Mouse (Mus musculus): ENCODE results near the gene Timm23. TPM values are rescaled to one million over a fixed set of nuclear protein-coding genes. Genes with fewer than 3 reads are reported as not detected.
A peak's percentile ranks its signal among the peaks of the same experiment; 100 is the strongest.
"Not testable (repeated sequence)": the region's sequence is repeated elsewhere in the genome, so short reads cannot be mapped to it uniquely, and the experiment has no call there.

The Timm23 gene
- polyA plus RNA-seq (2015; fragmentation: Nextera tagmentation; extraction: Ambion mirVana) = 289 and 312 TPM in 2 replicates

GRCm38 (mm10) chr14:32201791-32202451, at the start of gene Timm23, which contains the start of gene Parg:
Gene Timm23, minus strand, starts transcription at chr14:32201898.
Gene Parg, plus strand, starts transcription at chr14:32201949.
- peak within 1 kb of the TSS; percentile 80 for H3K27ac ChIP-seq (replicated peaks)
- peaks cover 32% of the 10 kb centered on the region for H3K4me1 ChIP-seq
- peak; percentile 86 for ATAC-seq (ENCODE audit: extremely low read depth, insufficient number of reproducible peaks, low FRiP score, low TSS enrichment)
- H3K4me3 ChIP-seq = peak within 1 kb of the TSS; percentile 94
- H3K9ac ChIP-seq = peak within 1 kb of the TSS; percentile 97
- no peaks in the 10 kb centered on the region for H3K9me3 ChIP-seq
- peaks cover 30% of the 10 kb centered on the region for H3K36me3 ChIP-seq
- WGBS = under 1% methylated on average over 73 of the region's 77 CpGs
- H3K4me2 ChIP-seq = peak within 1 kb of the TSS; percentile 97
- H3K27me3 ChIP-seq (replicated peaks) = no peaks in the 10 kb centered on the region

DNA sequence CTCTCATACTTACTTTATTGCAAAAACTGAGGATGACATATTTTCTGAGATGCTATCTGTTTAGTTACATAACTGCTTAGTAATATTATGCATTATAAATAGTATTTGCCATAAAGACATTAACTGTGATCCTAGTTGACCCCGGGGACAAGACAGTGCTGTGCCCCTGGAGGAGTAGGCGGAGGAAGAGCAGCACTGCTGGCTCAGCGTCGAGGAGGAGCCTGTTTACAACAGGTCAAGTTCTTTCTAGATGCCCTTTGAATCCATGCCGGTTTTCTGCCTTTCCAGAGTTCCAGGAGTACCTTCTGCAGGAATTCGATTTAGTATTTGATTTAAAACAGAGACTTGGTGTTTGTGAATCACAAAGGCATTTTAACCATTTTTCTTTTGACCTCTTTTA, 47.9 kb upstream of the Timm23 start:
- Histone ChIP-seq H3K9me3 (no peaks in the 10 kb centered on the region), H3K4me1 (no peaks in the 10 kb centered on the region), H3K4me2 (no peak overlapping the region), H3K4me3 (no peak overlapping the region), H3K9ac (no peak overlapping the region), H3K36me3 (peaks cover 44% of the 10 kb centered on the region), H3K27ac (replicated peaks) (no peak overlapping the region), H3K27me3 (replicated peaks) (no peaks in the 10 kb centered on the region)
- WGBS = 84% methylated on average over 6 of the region's 6 CpGs
- no peak for ATAC-seq (ENCODE audit: extremely low read depth, insufficient number of reproducible peaks, low FRiP score, low TSS enrichment)

- Histone ChIP-seq H3K4me1 (no peaks in the 10 kb centered on the region), H3K27me3 (replicated peaks) (no peaks in the 10 kb centered on the region), H3K9me3 (no peaks in the 10 kb centered on the region), H3K36me3 (peaks cover 52% of the 10 kb centered on the region), H3K9ac (no peak overlapping the region), H3K27ac (replicated peaks) (no peak overlapping the region), H3K4me2 (no peak overlapping the region), H3K4me3 (no peak overlapping the region)
- ATAC-seq (ENCODE audit: extremely low read depth, insufficient number of reproducible peaks, low FRiP score, low TSS enrichment) = no peak
- 70% methylated on average over 2 of the region's 2 CpGs for WGBS
These were observed 44.3 kb upstream of the Timm23 start for GRCm38 (mm10) chr14:32246019-32246418.

GRCm38 (mm10) chr14:32242401-32242800, 40.7 kb upstream of the Timm23 start:
- Histone ChIP-seq H3K4me2 (no peak overlapping the region), H3K4me1 (no peaks in the 10 kb centered on the region), H3K27ac (replicated peaks) (no peak overlapping the region), H3K9ac (no peak overlapping the region), H3K36me3 (peaks cover 56% of the 10 kb centered on the region), H3K9me3 (no peaks in the 10 kb centered on the region), H3K4me3 (no peak overlapping the region), H3K27me3 (replicated peaks) (no peaks in the 10 kb centered on the region)
- WGBS = 77% methylated on average over 4 of the region's 4 CpGs
- ATAC-seq (ENCODE audit: extremely low read depth, insufficient number of reproducible peaks, low FRiP score, low TSS enrichment) = no peak

DNA sequence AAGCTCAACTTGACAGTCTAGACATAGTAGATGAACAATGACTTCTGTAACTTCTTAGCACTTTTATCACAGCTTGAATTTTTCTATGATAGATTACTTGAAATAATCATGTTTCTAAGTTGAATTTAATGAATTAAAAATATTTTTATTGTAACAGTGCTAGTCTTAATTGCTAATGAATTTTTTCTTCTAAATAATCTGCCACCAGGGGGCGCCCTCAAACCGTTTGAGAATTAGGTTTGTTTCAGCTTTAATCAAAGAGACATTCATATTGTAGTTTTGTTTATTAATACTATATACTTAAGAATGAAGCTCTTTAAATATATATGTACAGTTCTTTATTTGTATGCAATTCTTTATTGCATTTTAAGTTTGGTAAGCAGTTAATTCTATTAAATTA, 27.3 kb upstream of the Timm23 start:
- 0% methylated on average over 2 of the region's 2 CpGs for WGBS
- ATAC-seq (ENCODE audit: extremely low read depth, insufficient number of reproducible peaks, low FRiP score, low TSS enrichment) = no peak
- H3K4me2 ChIP-seq = no peak overlapping the region
- no peak overlapping the region for H3K27ac ChIP-seq (replicated peaks)
- H3K4me1 ChIP-seq = peaks cover 11% of the 10 kb centered on the region
- H3K36me3 ChIP-seq = peaks cover 14% of the 10 kb centered on the region
- no peak overlapping the region for H3K9ac ChIP-seq
- H3K27me3 ChIP-seq (replicated peaks) = no peaks in the 10 kb centered on the region
- H3K9me3 ChIP-seq = no peaks in the 10 kb centered on the region
- no peak overlapping the region for H3K4me3 ChIP-seq

GRCm38 (mm10) chr14:32226601-32227000, 24.9 kb upstream of the Timm23 start:
- no peaks in the 10 kb centered on the region for H3K9me3 ChIP-seq
- peaks cover 11% of the 10 kb centered on the region for H3K4me1 ChIP-seq
- H3K9ac ChIP-seq = no peak overlapping the region
- ATAC-seq (ENCODE audit: extremely low read depth, insufficient number of reproducible peaks, low FRiP score, low TSS enrichment) = no peak
- no peak overlapping the region for H3K4me2 ChIP-seq
- H3K36me3 ChIP-seq = peaks cover 13% of the 10 kb centered on the region
- H3K27me3 ChIP-seq (replicated peaks) = no peaks in the 10 kb centered on the region
- H3K27ac ChIP-seq (replicated peaks) = no peak overlapping the region
- H3K4me3 ChIP-seq = no peak overlapping the region

DNA sequence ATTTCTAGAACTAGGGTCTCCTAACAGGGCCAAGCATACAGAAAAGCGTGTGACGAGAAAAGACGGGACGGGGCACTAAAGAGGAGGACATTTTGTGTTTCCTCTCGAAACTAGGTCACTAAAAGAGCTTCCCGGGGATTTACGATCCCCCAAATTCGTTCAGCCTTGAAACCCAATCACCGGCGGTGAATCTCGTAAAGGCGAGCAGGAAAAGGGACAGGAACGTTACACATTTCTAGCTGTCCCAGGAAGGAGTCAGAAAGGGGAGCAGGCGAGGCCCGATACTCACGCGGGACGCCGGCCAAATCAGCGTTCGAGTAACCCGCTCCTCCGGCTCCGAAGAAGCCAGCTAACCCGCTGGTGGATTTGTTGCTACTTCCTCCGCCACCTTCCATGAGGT, 344 bp downstream of the Timm23 start:
- WGBS = under 1% methylated on average over 26 of the region's 26 CpGs
- ATAC-seq (ENCODE audit: extremely low read depth, insufficient number of reproducible peaks, low FRiP score, low TSS enrichment) = no peak
- Histone ChIP-seq H3K9me3 (no peaks in the 10 kb centered on the region), H3K27me3 (replicated peaks) (no peaks in the 10 kb centered on the region), H3K4me3 (peak overlapping the region; percentile 94), H3K9ac (peak overlapping the region; percentile 97), H3K36me3 (peaks cover 35% of the 10 kb centered on the region), H3K4me1 (peaks cover 32% of the 10 kb centered on the region), H3K27ac (replicated peaks) (peak overlapping the region; percentile 80), H3K4me2 (peak overlapping the region; percentile 97)

- H3K27me3 ChIP-seq (replicated peaks); H3K27ac ChIP-seq (replicated peaks); H3K4me3 ChIP-seq; ATAC-seq (ENCODE audit: extremely low read depth, insufficient number of reproducible peaks, low FRiP score, low TSS enrichment); H3K4me2 ChIP-seq; H3K9ac ChIP-seq; H3K9me3 ChIP-seq; H3K4me1 ChIP-seq: not testable (repeated sequence)
- H3K36me3 ChIP-seq = peaks cover 90% of the 10 kb centered on the region
- WGBS = 78% methylated on average over 5 of the region's 5 CpGs
These were observed 8.1 kb downstream of the Timm23 start for GRCm38 (mm10) chr14:32193557-32193956.

DNA sequence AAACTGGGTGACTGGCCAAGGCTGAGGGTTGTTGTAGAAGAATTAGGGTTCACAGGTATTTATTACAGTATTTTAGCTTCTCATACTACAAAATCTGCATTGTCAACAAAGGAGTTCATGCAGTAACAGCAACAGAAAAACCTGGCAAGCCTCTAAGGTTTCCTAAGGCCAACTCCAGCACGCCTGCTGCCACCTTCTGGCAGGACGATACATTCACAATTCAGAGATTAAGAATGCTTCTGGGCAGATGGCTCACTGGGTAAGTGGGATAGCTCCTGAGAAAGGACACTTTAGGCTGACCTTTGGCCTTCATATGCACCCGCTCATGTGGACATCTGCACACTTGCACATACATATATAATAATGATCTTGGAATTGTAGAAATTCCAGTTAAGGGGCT, 9.3 kb downstream of the Timm23 start:
- WGBS = 42% methylated on average over 3 of the region's 3 CpGs
- H3K36me3 ChIP-seq = peaks cover 91% of the 10 kb centered on the region
- ATAC-seq (ENCODE audit: extremely low read depth, insufficient number of reproducible peaks, low FRiP score, low TSS enrichment) = no peak

GRCm38 (mm10) chr14:32191926-32192325, 9.8 kb downstream of the Timm23 start:
- 62% methylated on average over 5 of the region's 5 CpGs for WGBS
- Histone ChIP-seq H3K9me3 (no peaks in the 10 kb centered on the region), H3K36me3 (peaks cover 91% of the 10 kb centered on the region), H3K4me2 (no peak overlapping the region), H3K4me1 (no peaks in the 10 kb centered on the region), H3K9ac (no peak overlapping the region), H3K27ac (replicated peaks) (no peak overlapping the region), H3K27me3 (replicated peaks) (no peaks in the 10 kb centered on the region), H3K4me3 (no peak overlapping the region)
- ATAC-seq (ENCODE audit: extremely low read depth, insufficient number of reproducible peaks, low FRiP score, low TSS enrichment) = no peak

More for the DNA sequence above, 9.3 kb downstream of the Timm23 start:
- Histone ChIP-seq H3K4me1 (no peaks in the 10 kb centered on the region), H3K27ac (replicated peaks) (no peak overlapping the region), H3K4me3 (no peak overlapping the region), H3K27me3 (replicated peaks) (no peaks in the 10 kb centered on the region), H3K9me3 (no peaks in the 10 kb centered on the region), H3K4me2 (no peak overlapping the region), H3K9ac (no peak overlapping the region)

- 80% methylated on average over 6 of the region's 6 CpGs for WGBS
- ATAC-seq (ENCODE audit: extremely low read depth, insufficient number of reproducible peaks, low FRiP score, low TSS enrichment) = no peak
- peaks cover 94% of the 10 kb centered on the region for H3K36me3 ChIP-seq
These were observed 10.9 kb downstream of the Timm23 start for GRCm38 (mm10) chr14:32190627-32191391.

More at GRCm38 (mm10) chr14:32190627-32191391, 10.9 kb downstream of the Timm23 start:
- H3K27ac ChIP-seq (replicated peaks) = no peak overlapping the region
- no peaks in the 10 kb centered on the region for H3K4me1 ChIP-seq
- H3K4me2 ChIP-seq = no peak overlapping the region
- H3K9me3 ChIP-seq = no peaks in the 10 kb centered on the region
- no peak overlapping the region for H3K9ac ChIP-seq
- no peak overlapping the region for H3K4me3 ChIP-seq
- H3K27me3 ChIP-seq (replicated peaks) = no peaks in the 10 kb centered on the region
